Mouse (Mus musculus) heart, postnatal 0 days (tissue): ENCODE results near the gene Rnls.

Experiments
- CTCF ChIP-seq: IDR thresholded peaks from 2 replicates; pipeline ENCODE4 v1.5.1; 2016; ENCODE audit warnings: antibody characterized with exemption, control low read depth, low read depth
- EP300 ChIP-seq: IDR thresholded peaks from 2 replicates; pipeline ENCODE4 v1.6.1; 2016; ENCODE audit warnings: antibody characterized with exemption, low read depth

DNA sequence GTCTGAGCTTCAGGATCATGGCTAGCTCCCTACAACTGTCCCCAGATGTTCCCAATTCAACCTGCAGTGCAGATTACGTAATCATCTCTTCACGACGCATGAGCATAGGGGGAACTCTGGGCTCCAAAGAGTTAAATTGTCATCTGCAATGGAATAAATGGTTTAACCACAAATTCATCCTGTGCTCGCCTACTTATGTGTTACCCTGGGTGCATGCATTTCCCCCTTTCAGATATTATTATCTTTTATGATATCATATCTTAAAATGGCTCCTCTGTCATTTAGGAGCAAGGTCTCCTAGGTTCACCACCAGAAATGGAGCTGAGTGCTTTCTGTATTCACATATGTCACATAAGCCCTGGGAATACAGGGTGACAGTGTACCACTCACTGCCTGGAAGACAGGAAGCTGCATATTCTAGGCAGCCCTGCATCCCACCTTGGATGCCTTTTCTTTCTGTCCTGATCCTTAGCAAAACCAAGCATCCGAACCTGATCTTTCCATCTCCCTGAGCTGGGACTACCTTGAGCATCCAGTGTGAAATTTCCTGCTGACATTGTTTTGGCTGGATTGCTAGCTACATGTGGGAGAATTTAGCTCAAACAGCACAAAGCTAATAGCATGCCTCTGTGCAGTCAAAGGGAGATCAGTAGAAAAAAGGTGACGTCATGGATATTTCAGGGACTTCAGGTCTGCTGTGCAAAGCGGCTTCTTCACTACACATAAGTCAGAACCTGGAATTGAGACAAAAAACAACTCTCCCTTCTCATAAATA, 289.9 kb downstream of the Rnls start:
- TF ChIP-seq CTCF (no peak), EP300 (no peak)
